Mouse (Mus musculus) ES-Bruce4 (cell line): ENCODE data around the gene Zfp59. TPM values are rescaled to one million over a fixed set of nuclear protein-coding genes. Genes with fewer than 3 reads are reported as not detected.
A peak's percentile ranks its signal among the peaks of the same experiment; 100 is the strongest.
"Not testable (repeated sequence)": the region's sequence is repeated elsewhere in the genome, so short reads cannot be mapped to it uniquely, and the experiment has no call there.

Experiments
- H3K27ac ChIP-seq: 2 replicates; pipeline ENCODE4 v1.5.1; 2012; ENCODE audit warnings: low read length, inconsistent platforms; ENCODE audit not compliant: insufficient read depth
- H3K27me3 ChIP-seq: 2 replicates; pipeline ENCODE4 v1.6.1; 2012; ENCODE audit warnings: mild to moderate bottlenecking, low read length, inconsistent platforms; ENCODE audit not compliant: control insufficient read depth, poor library complexity, insufficient read depth, severe bottlenecking
- H3K36me3 ChIP-seq: 2 replicates; pipeline ENCODE4 v1.6.1; 2012; ENCODE audit warnings: inconsistent platforms, mild to moderate bottlenecking, low read length, moderate library complexity; ENCODE audit not compliant: control insufficient read depth, poor library complexity, insufficient read depth, severe bottlenecking
- H3K4me1 ChIP-seq: one replicate; pipeline ENCODE4 v1.8.1; 2011; ENCODE audit warnings: low read length; ENCODE audit not compliant: control insufficient read depth, insufficient read depth
- H3K4me3 ChIP-seq: 2 replicates; pipeline ENCODE4 v1.5.1; 2011; ENCODE audit warnings: low read depth, mild to moderate bottlenecking, low read length
- H3K9ac ChIP-seq: 2 replicates; pipeline ENCODE4 v1.6.1; 2012; ENCODE audit warnings: low read depth, mild to moderate bottlenecking, inconsistent platforms; ENCODE audit not compliant: poor library complexity, severe bottlenecking
- H3K9me3 ChIP-seq: replicated peaks from 2 replicates; pipeline ENCODE4 v1.6.1; 2012; ENCODE audit warnings: mild to moderate bottlenecking, low read length, inconsistent platforms; ENCODE audit not compliant: control insufficient read depth, poor library complexity, insufficient read depth, severe bottlenecking
- CTCF ChIP-seq: IDR thresholded peaks from one replicate; pipeline ENCODE4 v1.8.1; 2011; ENCODE audit warnings: low read depth, low read length
- EP300 ChIP-seq: IDR thresholded peaks from 2 replicates; pipeline ENCODE4 v1.6.1; 2011; ENCODE audit warnings: low read depth, low read length; ENCODE audit not compliant: insufficient read depth
- POLR2A ChIP-seq: IDR thresholded peaks from one replicate; pipeline ENCODE4 v1.8.1; 2011; ENCODE audit warnings: low read length; ENCODE audit not compliant: insufficient read depth
- polyA plus RNA-seq: library from polyadenylated mRNA; stranded (reverse); fragments of >200 nt; gene quantifications from 2 replicates; pipeline ENCODE4 v1.2.4, GENCODE M21; 2011; ENCODE audit warnings: low read depth; ENCODE audit not compliant: missing spikeins, insufficient read depth, insufficient read length

Gene Zfp59
- polyA plus RNA-seq, 1 experiment = 7.7 TPM

DNA sequence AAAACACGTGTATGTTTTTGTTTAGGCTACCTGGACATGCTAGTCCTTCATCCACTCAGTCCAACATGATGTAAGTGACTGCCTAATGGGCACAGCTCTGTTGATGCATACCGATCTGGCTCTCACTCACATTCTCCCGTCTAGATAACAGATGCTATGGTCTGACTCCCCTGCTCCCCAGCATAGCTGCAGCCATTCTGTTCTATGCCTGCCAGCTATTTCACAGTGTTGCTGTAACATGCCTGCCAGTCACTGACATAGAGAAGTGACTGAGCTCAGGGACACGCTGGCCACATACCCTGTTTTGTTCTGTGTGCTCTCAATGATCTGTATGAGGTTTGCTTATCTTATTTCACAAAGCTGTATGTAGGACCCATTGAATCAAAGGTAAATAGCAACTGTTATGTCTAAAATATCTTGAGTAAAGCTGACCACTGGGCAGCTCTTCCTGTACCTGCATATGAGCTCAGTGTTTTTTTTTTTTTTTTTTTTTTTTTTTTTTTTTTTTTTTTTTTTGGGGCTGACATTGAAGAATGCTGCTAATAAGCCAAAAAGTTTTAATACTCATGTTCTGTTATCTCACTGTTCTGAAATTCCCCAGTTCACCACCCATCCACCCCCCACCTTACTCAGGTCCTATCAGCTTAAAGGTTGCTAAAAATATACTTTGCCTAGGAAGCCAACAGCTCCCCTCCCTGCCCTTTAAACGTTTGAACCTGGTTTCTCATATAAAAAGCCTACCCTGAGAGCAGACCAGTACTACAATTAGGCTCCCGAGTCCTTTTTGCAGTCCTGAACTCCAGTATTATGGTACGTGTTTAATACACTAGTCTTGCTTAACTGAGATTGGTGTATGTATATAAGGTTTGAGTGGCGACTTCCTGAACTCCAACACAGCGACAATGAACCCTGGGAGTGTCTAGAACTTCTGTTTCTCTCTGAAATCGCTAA is 21.2 kb downstream of the Zfp59 start:
- TF ChIP-seq EP300 = no peak
- no peak for TF ChIP-seq CTCF
- no peak for TF ChIP-seq POLR2A
- H3K9ac ChIP-seq = peak overlapping the region; percentile 26; the same call in 1 of the 2 replicates
- no peaks in the 10 kb centered on the region for H3K4me1 ChIP-seq
- H3K27ac ChIP-seq = peak overlapping the region; percentile 19
- H3K4me3 ChIP-seq = no peak overlapping the region
- H3K9me3 ChIP-seq = no peaks in the 10 kb centered on the region
- no peaks in the 10 kb centered on the region for H3K36me3 ChIP-seq
- H3K27me3 ChIP-seq = no peaks in the 10 kb centered on the region

DNA sequence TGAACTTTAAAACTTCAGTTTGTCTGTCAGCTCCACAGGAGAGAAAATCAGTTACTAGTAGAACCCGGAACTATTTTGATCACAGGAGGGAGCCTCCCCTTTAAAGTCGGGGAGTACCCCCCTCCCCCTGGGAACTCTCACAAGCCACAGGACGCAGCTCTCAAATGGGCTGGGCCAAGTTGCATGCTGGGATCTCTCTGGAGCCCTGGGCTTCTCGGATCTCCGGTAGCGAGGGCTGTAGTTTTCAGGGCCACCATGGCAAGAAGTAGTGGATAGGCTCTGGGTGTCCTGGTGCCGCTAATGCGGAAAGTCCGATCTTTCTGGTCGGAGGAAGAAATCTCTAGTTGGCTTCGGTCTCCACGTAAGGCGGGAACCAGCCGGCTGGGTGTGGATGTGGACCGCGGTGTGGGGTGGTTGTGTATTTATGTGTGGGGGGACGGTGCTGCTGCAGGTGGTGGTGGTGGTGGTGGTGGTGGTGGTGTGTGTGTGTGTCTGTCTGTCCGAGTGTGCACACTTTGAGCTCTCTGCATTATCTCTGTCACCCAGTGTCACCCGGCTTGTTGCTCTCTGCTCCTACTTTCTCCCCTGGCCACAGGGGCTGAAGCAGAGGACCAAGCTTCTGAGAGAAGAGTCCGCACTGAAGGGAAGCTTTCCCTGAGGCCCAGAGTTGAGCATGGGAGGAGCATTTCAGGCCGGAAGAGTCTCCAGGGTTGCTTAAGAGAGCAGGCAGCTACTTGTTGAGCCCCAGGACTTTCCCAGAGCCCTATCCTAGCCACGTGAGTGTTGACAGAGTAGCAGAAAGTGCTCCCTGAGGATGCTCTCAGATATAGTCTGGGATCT is 22.2 kb downstream of the Zfp59 start:
- H3K36me3 ChIP-seq = no peaks in the 10 kb centered on the region
- peak overlapping the region; percentile 67 for H3K4me3 ChIP-seq
- no peak overlapping the region for H3K27ac ChIP-seq
- TF ChIP-seq POLR2A (no peak), CTCF (no peak), EP300 (no peak)
- H3K9ac ChIP-seq = peak overlapping the region; percentile 26
- no peaks in the 10 kb centered on the region for H3K9me3 ChIP-seq
- no peaks in the 10 kb centered on the region for H3K27me3 ChIP-seq
- H3K4me1 ChIP-seq = no peaks in the 10 kb centered on the region

DNA sequence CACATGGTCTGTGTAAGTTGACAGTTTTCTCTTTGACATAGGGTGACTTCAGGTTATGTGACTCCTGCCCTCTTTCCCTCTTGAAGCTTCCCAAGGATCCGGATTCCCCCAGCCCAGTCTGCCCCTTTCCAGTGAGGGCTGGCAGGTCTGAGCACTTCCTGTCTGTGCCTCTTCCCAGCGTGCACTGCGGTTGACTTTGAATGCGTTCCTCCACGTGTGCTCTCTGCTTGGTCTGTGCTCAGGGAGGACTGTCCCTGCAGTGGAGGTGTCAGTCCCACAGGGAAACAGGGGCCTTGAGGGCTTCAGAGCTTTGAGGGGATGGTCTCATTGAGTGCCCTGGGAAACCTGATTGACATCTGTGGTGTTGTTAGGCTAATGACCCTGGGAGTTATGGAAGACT is 24.2 kb downstream of the Zfp59 start:
- not testable (repeated sequence) for H3K36me3 ChIP-seq, H3K27ac ChIP-seq, H3K9me3 ChIP-seq, H3K27me3 ChIP-seq, H3K4me3 ChIP-seq, H3K4me1 ChIP-seq, H3K9ac ChIP-seq

DNA sequence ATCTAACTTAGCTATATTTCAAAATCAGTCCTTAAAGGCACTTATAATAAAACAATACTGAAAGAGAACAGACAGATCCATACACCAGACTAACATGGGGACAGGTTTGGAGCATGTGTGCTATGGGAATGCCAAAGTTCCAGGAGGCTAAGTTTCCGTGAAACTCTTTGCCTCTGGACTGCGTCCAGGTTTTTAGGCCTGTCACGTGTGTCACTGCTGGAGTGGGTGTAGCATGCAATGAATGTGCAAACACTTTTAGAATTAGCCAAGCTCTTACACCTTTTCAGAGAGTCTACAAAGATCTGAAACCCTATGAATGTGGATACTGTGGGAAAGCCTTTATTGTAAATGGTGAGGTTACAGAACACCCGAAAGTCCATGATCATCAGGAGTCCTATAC is 43.3 kb downstream of the Zfp59 start:
- Histone ChIP-seq H3K9ac (no peak overlapping the region), H3K4me3 (no peak overlapping the region), H3K27ac (no peak overlapping the region), H3K27me3 (no peaks in the 10 kb centered on the region), H3K36me3 (no peaks in the 10 kb centered on the region; the same call in none of the 2 replicates), H3K9me3 (0 out of 2 replicates have a peak, but pooled peaks cover 2% of the 10 kb centered on the region), H3K4me1 (no peaks in the 10 kb centered on the region)
- TF ChIP-seq POLR2A (no peak), EP300 (no peak), CTCF (no peak)

DNA sequence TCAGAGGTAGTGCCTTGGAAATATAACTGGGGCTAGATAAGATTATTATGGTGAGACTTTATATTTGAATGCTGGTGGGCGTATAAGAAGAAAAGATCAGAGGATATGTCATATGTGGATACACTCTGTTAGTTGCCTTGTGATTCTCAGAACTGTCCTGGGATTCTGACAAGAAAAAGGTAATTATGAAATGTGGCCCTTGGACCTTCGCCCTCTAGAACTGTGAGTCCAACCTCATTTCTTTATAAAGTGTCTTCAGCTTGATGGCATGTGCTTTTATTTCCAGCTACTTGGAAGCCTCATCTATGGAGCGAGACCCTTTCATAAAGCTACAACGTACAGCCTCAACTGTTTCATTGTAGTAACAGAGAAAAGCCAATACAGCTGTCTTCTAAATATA is 62.2 kb downstream of the Zfp59 start:
- Histone ChIP-seq H3K9me3 (no peaks in the 10 kb centered on the region; the same call in 1 of the 2 replicates), H3K9ac (no peak overlapping the region), H3K4me3 (no peak overlapping the region), H3K27ac (no peak overlapping the region), H3K36me3 (no peaks in the 10 kb centered on the region), H3K27me3 (no peaks in the 10 kb centered on the region), H3K4me1 (no peaks in the 10 kb centered on the region)
- TF ChIP-seq CTCF (no peak), POLR2A (no peak), EP300 (no peak)
